20 mouse cellular contexts compared by ENCODE assay signal in the genomic region with DNA sequence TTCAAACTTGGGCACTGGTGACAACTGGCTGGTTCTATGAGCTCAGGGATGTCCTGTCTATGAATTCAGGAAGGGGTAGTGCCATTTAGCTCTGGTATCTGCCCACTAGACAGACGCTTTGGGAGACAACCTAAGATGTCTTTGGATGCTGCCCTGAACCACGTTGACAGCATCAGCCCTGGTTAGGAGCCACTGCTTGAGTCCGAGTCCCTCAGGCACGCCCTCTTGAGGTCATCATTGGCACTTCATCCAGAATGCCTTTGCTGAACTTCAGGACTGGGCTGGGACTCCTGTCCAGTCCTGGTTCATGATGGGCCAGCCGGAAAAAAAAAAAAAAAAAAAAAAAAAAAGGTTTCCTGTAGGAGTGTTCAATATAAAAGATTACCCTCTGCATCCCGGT. TPM values are rescaled to one million over a fixed set of nuclear protein-coding genes. Genes with fewer than 3 reads are reported as not detected.
DNase-seq lines count a peak whose midpoint lies in the region; ATAC-seq and TF ChIP-seq lines count a peak whose summit lies in the region.
"Had no signal": no experiment of that assay in that cellular context is flagged by ENCODE, and none has a peak within 500 bp of the region (broad histone marks: within the 10 kb centered on the region; RNA-seq: fewer than 3 reads in every experiment).

No protein-coding gene starts in this region.

- no peaks in the 10 kb centered on the region for H3K36me3 ChIP-seq in forebrain, postnatal 0 days (ENCODE audit: insufficient read depth)
- no peaks in the 10 kb centered on the region for H3K36me3 ChIP-seq in forebrain, embryonic 10.5 days (replicated peaks)
- H3K36me3 ChIP-seq in liver, adult 2 months (ENCODE audit: control insufficient read depth, insufficient read depth, low read length) = no peaks in the 10 kb centered on the region
- no peaks in the 10 kb centered on the region for H3K36me3 ChIP-seq in liver, postnatal 0 days (replicated peaks; ENCODE audit: insufficient read depth, low read length)
- H3K36me3 ChIP-seq in C2C12 (ENCODE audit: control insufficient read depth, insufficient read depth) = no peaks in the 10 kb centered on the region
- H3K36me3 ChIP-seq: hindbrain, embryonic 12.5 days; intestine, embryonic 15.5 days; limb, embryonic 12.5 days had no signal

- no peak overlapping the region for H3K27ac ChIP-seq in forebrain, postnatal 0 days (ENCODE audit: low read depth, low read length)
- no peak overlapping the region for H3K27ac ChIP-seq in forebrain, embryonic 10.5 days
- H3K27ac ChIP-seq in liver, adult 2 months (replicated peaks; ENCODE audit: insufficient read depth, low read depth, low read length) = no peak overlapping the region
- H3K27ac ChIP-seq in liver, postnatal 0 days (ENCODE audit: low read depth) = no peak overlapping the region
- H3K27ac ChIP-seq: forebrain, embryonic 13.5 days; hindbrain, embryonic 12.5 days; intestine, embryonic 15.5 days; limb, embryonic 12.5 days had no signal

- no peak overlapping the region for H3K4me2 ChIP-seq in forebrain, postnatal 0 days (ENCODE audit: low read depth)
- H3K4me2 ChIP-seq in liver, postnatal 0 days (ENCODE audit: low read depth, low read length) = no peak overlapping the region
- H3K4me2 ChIP-seq: forebrain, embryonic 13.5 days; hindbrain, embryonic 12.5 days; intestine, embryonic 15.5 days; limb, embryonic 12.5 days had no signal

- 29% methylated on average over 6 of the region's 6 CpGs for WGBS in forebrain, postnatal 0 days
- 36% methylated on average over 6 of the region's 6 CpGs for WGBS in forebrain, embryonic 10.5 days
- WGBS in liver, adult 2 months = 46% methylated on average over 6 of the region's 6 CpGs
- WGBS in liver, postnatal 0 days (ENCODE audit: insufficient replicate concordance) = 35% methylated on average over 6 of the region's 6 CpGs

- no peak overlapping the region for H3K4me3 ChIP-seq in forebrain, postnatal 0 days (ENCODE audit: low read depth, low read length)
- H3K4me3 ChIP-seq in forebrain, embryonic 10.5 days = no peak overlapping the region
- no peak overlapping the region for H3K4me3 ChIP-seq in liver, adult 2 months (ENCODE audit: insufficient read depth, low read depth, low read length)
- no peak overlapping the region for H3K4me3 ChIP-seq in liver, postnatal 0 days (ENCODE audit: low read depth, low read length)
- no peak overlapping the region for H3K4me3 ChIP-seq in C2C12 (ENCODE audit: insufficient read depth, poor library complexity, severe bottlenecking)
- H3K4me3 ChIP-seq: forebrain, embryonic 13.5 days; hindbrain, embryonic 12.5 days; intestine, embryonic 15.5 days; limb, embryonic 12.5 days; megakaryocyte, embryonic 14.5 days had no signal

- H3K9ac ChIP-seq in forebrain, postnatal 0 days = no peak overlapping the region
- H3K9ac ChIP-seq in liver, adult 2 months (ENCODE audit: low read depth, low read length) = no peak overlapping the region
- H3K9ac ChIP-seq in liver, postnatal 0 days (replicated peaks) = no peak overlapping the region
- H3K9ac ChIP-seq: forebrain, embryonic 13.5 days; hindbrain, embryonic 12.5 days; intestine, embryonic 15.5 days; limb, embryonic 12.5 days had no signal

- DNase-seq in forebrain, postnatal 0 days = no peak
- no peak for DNase-seq in forebrain, embryonic 10.5 days (ENCODE audit: extremely low spot score, low spot score)
- DNase-seq in liver, adult 2 months (ENCODE audit: extremely low read depth, low read depth, low spot score) = no peak
- DNase-seq in liver, postnatal 0 days = no peak
- peak; percentile 47 for DNase-seq in R1 (ENCODE audit: low read depth, low spot score)
- no peak for DNase-seq in right cerebral cortex, postnatal 4 days
- DNase-seq: B cell, adult 2 months; cerebellum, adult 18-20 months; heart, adult 11 months; kidney, postnatal 36 days; lung, adult 18-20 months had no signal

- H3ac ChIP-seq in C2C12 (ENCODE audit: control insufficient read depth, insufficient read length, low read depth) = no peak overlapping the region

- H3K4me1 ChIP-seq in forebrain, postnatal 0 days (ENCODE audit: insufficient read depth) = no peaks in the 10 kb centered on the region
- H3K4me1 ChIP-seq in forebrain, embryonic 10.5 days = peaks cover 48% of the 10 kb centered on the region
- H3K4me1 ChIP-seq in liver, adult 2 months (ENCODE audit: control insufficient read depth, insufficient read depth, low read length) = no peaks in the 10 kb centered on the region
- H3K4me1 ChIP-seq in liver, postnatal 0 days (ENCODE audit: insufficient read depth) = no peaks in the 10 kb centered on the region
- H3K4me1 ChIP-seq: intestine, embryonic 15.5 days; megakaryocyte, embryonic 14.5 days had no signal

- H3K9me3 ChIP-seq in forebrain, postnatal 0 days (ENCODE audit: low read length) = no peaks in the 10 kb centered on the region
- H3K9me3 ChIP-seq in forebrain, embryonic 10.5 days = no peaks in the 10 kb centered on the region
- no peaks in the 10 kb centered on the region for H3K9me3 ChIP-seq in liver, postnatal 0 days (ENCODE audit: low read length)
- H3K9me3 ChIP-seq: forebrain, embryonic 13.5 days; hindbrain, embryonic 12.5 days; intestine, embryonic 15.5 days; limb, embryonic 12.5 days; megakaryocyte, embryonic 14.5 days had no signal

- no peak for ATAC-seq in forebrain, postnatal 0 days
- no peak for ATAC-seq in liver, postnatal 0 days
- ATAC-seq in megakaryocyte-erythroid progenitor cell, adult 5-6 weeks (replicated peaks; ENCODE audit: low FRiP score, low TSS enrichment, poor library complexity, severe bottlenecking) = no peak
- ATAC-seq: forebrain, embryonic 13.5 days; intestine, embryonic 15.5 days had no signal

- no peaks in the 10 kb centered on the region for H3K79me3 ChIP-seq in C2C12 (ENCODE audit: low read depth)

- TF ChIP-seq EP300 in liver, postnatal 0 days (IDR thresholded peaks at IDR 0.05; ENCODE audit: low read depth) = no peak

- TF ChIP-seq POLR2A in liver, adult 2 months (IDR thresholded peaks at IDR 0.05; ENCODE audit: extremely low read depth, insufficient read depth, low read length) = no peak

- peaks cover 43% of the 10 kb centered on the region for H3K27me3 ChIP-seq in forebrain, postnatal 0 days (ENCODE audit: insufficient read depth, low read length)
- peaks cover 99% of the 10 kb centered on the region for H3K27me3 ChIP-seq in forebrain, embryonic 10.5 days (ENCODE audit: poor library complexity, severe bottlenecking)
- no peaks in the 10 kb centered on the region for H3K27me3 ChIP-seq in liver, adult 2 months (ENCODE audit: control insufficient read depth, insufficient read depth, low read length)
- H3K27me3 ChIP-seq in liver, postnatal 0 days (ENCODE audit: insufficient read depth, low read length) = peaks cover 34% of the 10 kb centered on the region
- peaks cover 8% of the 10 kb centered on the region for H3K27me3 ChIP-seq in C2C12 (ENCODE audit: control insufficient read depth, insufficient read depth, insufficient read length)

- H3K79me2 ChIP-seq in liver, adult 2 months (ENCODE audit: control insufficient read depth, insufficient read depth, low read length) = no peaks in the 10 kb centered on the region
- H3K79me2 ChIP-seq in C2C12 (ENCODE audit: control insufficient read depth, insufficient read depth) = no peaks in the 10 kb centered on the region

- peak; percentile 22; the same call in 1 of the 2 replicates for TF ChIP-seq CTCF in forebrain, postnatal 0 days (IDR thresholded peaks at IDR 0.05; ENCODE audit: low read depth)
- TF ChIP-seq CTCF in liver, adult 2 months (IDR thresholded peaks at IDR 0.05; ENCODE audit: low read depth, low read length) = peak; percentile 50
- TF ChIP-seq CTCF in liver, postnatal 0 days (IDR thresholded peaks at IDR 0.05; ENCODE audit: low read depth) = no peak
- TF ChIP-seq CTCF in C2C12 (IDR thresholded peaks at IDR 0.05; ENCODE audit: control insufficient read depth, insufficient read depth, insufficient read length) = peak; percentile 14

TF ChIP-seq in C2C12, 6 proteins besides CTCF, POLR2A, EP300 and RAD21:
- TF ChIP-seq MAX (IDR thresholded peaks at IDR 0.05) = no peak

RNA-seq across cellular contexts. Expression of a gene that starts 22.0 kb away (rescaled TPM):
- 1.5 and 2.9 TPM in 2 replicates for total RNA-seq in forebrain, postnatal 0 days (2014; rRNA removed)
- 1.2 and 1.7 TPM in 2 replicates for polyA plus RNA-seq in forebrain, postnatal 0 days (2015; fragmentation: Nextera tagmentation; extraction: Ambion mirVana)
- 10.6 and 13.9 TPM in 2 replicates for polyA plus RNA-seq in forebrain, embryonic 10.5 days (2016; fragmentation: Nextera tagmentation; extraction: Ambion mirVana)
- 7.7 and 8.2 TPM in 2 replicates for total RNA-seq in liver, adult 2 months (2014; rRNA removed)
- 25.0 and 32.4 TPM in 2 replicates for polyA plus RNA-seq in liver, adult 2 months (2012; rRNA removed)
- polyA plus RNA-seq in liver, postnatal 0 days (2015; fragmentation: Nextera tagmentation; extraction: Ambion mirVana) = 2.8 and 4.2 TPM in 2 replicates
- 4.5 TPM for polyA plus RNA-seq in C2C12 (2012; fragmentation: generic; extraction: Trizol)
- not detected in 2 replicates for total RNA-seq in megakaryocyte-erythroid progenitor cell, adult 5-6 weeks (2014; fragmentation: Nextera tagmentation)
- not detected in 2 replicates for total RNA-seq in megakaryocyte-erythroid progenitor cell, adult 5-6 weeks (2017)
- total RNA-seq: common myeloid progenitor, adult 5-6 weeks; neutrophil, adult 5-6 weeks had no signal
